Mouse (Mus musculus): ENCODE measurements around the gene Il3ra.

Il3ra gene

DNA sequence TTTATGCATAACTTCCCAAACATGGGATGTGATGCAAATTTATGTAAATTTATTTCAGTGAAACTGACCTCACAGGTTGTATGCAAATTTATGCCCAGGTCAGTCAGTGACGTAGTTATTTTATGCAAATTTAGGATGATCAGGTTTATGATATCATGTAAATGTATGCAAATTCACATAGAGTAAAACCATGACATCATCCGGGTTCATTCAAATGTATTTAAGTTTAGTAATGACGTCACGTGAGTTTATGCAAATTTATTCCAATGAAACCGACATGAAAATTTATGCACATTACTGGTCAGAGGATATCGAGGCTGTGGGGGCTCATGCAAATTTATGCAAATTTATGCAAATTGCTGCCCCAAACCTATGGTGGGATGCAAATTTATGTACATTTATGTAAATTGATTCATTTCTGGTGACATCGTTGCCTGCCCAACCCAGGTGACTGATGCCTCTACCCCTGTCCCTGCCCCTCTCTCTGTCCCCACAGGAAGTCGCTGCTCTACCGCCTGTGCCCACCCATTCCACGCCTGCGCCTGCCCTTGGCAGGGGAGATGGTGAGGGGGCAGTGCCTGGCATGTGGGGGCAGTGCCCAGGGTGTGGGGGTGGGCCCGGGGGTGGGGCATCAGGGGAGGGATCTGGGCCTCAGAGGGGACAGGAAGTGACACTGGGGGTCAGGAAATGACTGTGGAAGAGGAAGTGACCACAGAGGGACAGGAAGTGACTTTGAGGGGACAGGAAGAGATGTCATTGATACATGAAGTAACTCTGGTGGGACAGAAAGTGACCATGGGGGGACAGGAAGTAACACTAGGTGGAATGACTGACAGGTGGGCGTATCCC is 8.7 kb downstream of the Il3ra start:
- no peak for DNase-seq (ENCODE audit: extremely low read depth, insufficient read length, low spot score)

DNA sequence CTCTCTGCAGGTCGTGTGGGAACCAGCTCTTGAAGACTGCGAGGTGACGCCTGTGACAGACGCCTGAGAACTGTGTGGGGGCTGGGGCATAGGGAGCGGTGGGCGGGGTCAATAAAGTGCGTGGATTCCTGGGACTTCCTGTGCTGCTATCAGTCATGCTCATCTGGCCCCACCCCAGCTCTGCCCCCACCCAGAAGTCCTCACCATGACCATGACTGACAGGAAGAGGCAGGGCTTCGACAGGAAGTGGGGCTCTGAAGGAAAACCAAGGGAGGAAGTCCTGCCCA is 9.2 kb downstream of the Il3ra start:
- DNase-seq (ENCODE audit: extremely low read depth, insufficient read length, low spot score), result no peak

DNA sequence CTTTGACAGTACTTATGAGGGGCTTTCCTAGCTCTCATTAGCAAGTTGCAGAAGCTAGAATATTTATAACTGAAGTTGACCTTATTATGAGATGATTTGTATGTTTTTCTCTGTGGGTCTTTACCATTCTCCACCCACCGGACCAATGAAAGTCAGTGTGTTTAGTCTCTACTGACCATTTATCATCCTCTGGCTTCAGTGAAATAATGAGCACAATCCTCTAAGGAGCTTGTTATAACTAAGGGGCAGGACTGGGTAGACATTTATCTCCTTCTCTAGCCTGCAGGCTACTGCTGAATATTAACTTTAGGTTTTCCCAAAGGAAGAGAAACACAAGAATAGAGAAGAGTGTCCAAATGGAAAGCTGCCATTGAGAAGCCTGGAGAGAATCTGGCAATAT is 49.5 kb downstream of the Il3ra start:
- DNase-seq (ENCODE audit: extremely low read depth, insufficient read length, low spot score), result no peak

DNA sequence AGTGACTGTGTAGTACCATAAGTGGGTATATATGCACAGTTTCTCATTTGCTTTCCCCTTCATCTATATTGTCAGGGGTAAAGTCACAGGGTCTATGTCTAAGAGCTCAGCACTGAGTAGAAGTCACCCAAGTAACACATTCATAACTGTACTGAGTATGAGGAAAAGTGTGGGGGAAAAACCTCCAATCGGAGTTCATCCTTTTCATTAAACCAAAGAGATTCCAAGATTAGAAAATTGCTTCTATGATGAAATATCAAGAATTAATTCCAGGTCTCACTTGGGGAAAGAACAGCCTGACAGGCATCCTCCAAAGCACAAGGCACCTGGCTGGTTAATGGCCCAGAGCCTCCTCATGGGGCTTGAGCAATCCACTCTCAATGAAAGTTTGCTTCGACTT is 54.9 kb downstream of the Il3ra start, which contains the start of gene Olfr721-ps1:
Gene Olfr721-ps1 (plus strand): TSS at position 301 of the 400 bp plus-strand sequence.
- no peak for DNase-seq (ENCODE audit: extremely low read depth, insufficient read length, low spot score)

All from 3134 (cell line).